Mouse (Mus musculus) hematopoietic multipotent progenitor cell, adult 10-12 weeks (in vitro differentiated cells): ENCODE data around the gene 1810043G02Rik. TPM values are rescaled to one million over a fixed set of nuclear protein-coding genes. Genes with fewer than 3 reads are reported as not detected.

Source experiments
- polyA plus RNA-seq: library from polyadenylated mRNA; stranded (reverse); fragments of >175 nt; gene quantifications from 2 replicates; pipeline ENCODE4 v1.2.3, GENCODE M21; 2012; ENCODE audit warnings: low replicate concordance

1810043G02Rik gene
- polyA plus RNA-seq, result 25.5 and 26.2 TPM in 2 replicates

DNA sequence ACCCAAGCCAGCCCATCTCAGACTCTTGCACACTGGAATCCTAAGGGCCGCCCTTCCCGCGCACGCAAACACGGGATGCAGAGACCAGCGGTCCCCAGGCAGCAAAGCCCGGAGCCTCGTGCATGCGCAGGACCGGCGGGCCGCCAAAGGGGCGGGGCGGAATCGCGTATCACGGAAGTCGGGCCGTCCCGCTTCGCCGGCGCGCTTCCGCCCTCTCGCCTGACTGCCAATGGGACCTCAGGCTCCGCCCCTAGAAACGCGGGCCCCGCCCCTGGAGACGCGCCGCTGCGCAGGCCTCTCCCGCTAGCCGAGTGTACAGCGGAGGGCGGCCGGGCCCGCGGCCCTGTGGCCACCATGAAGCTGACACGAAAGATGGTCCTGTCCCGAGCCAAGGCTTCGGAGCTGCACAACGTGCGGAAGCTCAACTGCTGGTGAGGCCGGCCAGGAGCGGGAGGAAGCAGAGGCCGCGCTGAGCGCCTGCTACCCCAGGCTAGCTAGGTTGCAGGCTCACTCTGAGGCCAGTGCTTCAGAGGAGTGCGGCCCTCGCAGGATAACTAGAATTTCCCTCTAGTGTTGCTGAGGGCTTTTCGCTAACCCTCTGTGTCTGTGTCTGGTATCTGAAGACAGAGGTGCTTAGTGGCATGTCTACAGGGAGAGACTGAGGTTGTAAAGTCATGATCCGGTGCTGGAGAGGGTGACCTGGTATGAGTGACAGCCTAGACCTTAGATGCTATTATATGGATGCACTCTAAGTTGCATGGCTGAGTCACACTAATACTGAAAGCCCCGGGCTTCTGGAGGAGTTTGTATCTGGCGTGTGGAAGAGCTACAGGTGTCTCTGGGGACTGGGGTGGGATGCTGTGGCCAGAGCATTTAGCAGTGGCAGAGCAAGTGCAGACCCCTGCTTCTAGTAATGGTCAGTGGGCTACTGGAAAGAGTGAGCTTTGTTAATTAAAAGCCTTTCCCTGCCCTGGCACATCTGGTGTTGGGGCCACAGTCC lies at the start of gene 1810043G02Rik:
1810043G02Rik (plus strand) TSS at position 174 of the 1,000 bp plus-strand sequence.

GRCm38 (mm10) chr10:77970481-77970880 lies 7.8 kb upstream of the 1810043G02Rik start, which contains the start of gene Trpm2:
Trpm2 (minus strand) TSS chr10:77970563.

GRCm38 (mm10) chr10:78009945-78010293 lies 31.6 kb downstream of the 1810043G02Rik start, which contains the start of gene Pfkl:
Pfkl (minus strand) TSS chr10:78010083.

Other genes with a start within 250 kb of the 1810043G02Rik start
- not detected in 2 replicates for gene Gm18596, start 235.9 kb upstream of the 1810043G02Rik start, polyA plus RNA-seq
- not detected in 2 replicates for gene Gm9736, start 227.2 kb upstream of the 1810043G02Rik start, polyA plus RNA-seq
- gene Gm3233, start 218.8 kb upstream of the 1810043G02Rik start, polyA plus RNA-seq, result not detected in 2 replicates
- not detected in 2 replicates for gene Gm3238, start 207.2 kb upstream of the 1810043G02Rik start, polyA plus RNA-seq
- gene Gm7138, start 201.6 kb upstream of the 1810043G02Rik start, polyA plus RNA-seq, result not detected in 2 replicates
- gene Gm3250, start 196.0 kb upstream of the 1810043G02Rik start, polyA plus RNA-seq, result not detected in 2 replicates
- not detected in 2 replicates for gene Gm7137, start 190.3 kb upstream of the 1810043G02Rik start, polyA plus RNA-seq
- gene Gm9639, start 183.4 kb upstream of the 1810043G02Rik start, polyA plus RNA-seq, result not detected in 2 replicates
- not detected in 2 replicates for gene Gm19668, start 179.4 kb upstream of the 1810043G02Rik start, polyA plus RNA-seq
- not detected in 2 replicates for gene Gm9507, start 166.7 kb upstream of the 1810043G02Rik start, polyA plus RNA-seq
- not detected in 2 replicates for gene Gm2696, start 163.8 kb upstream of the 1810043G02Rik start, polyA plus RNA-seq
- not detected in 2 replicates for gene Krtap10-4, start 151.4 kb upstream of the 1810043G02Rik start, polyA plus RNA-seq
- not detected in 2 replicates for gene Krtap10-10, start 142.6 kb upstream of the 1810043G02Rik start, polyA plus RNA-seq
- not detected in 2 replicates for gene Gm36176, start 131.7 kb upstream of the 1810043G02Rik start, polyA plus RNA-seq
- not detected in 2 replicates for gene Gm10318, start 125.7 kb upstream of the 1810043G02Rik start, polyA plus RNA-seq
- not detected in 2 replicates for gene Gm3285, start 116.5 kb upstream of the 1810043G02Rik start, polyA plus RNA-seq
- gene Lrrc3, start 76.0 kb upstream of the 1810043G02Rik start, polyA plus RNA-seq, result 0.25 and 0.51 TPM in 2 replicates
- 16.4 and 23.4 TPM in 2 replicates for gene Trpm2, start 8.0 kb upstream of the 1810043G02Rik start, polyA plus RNA-seq
- gene Pfkl, start 31.6 kb downstream of the 1810043G02Rik start, polyA plus RNA-seq, result 39.0 and 77.3 TPM in 2 replicates
- gene Dnmt3l, start 63.4 kb downstream of the 1810043G02Rik start, polyA plus RNA-seq, result not detected in 2 replicates
- 3.1 and 8.2 TPM in 2 replicates for gene Aire, start 65.1 kb downstream of the 1810043G02Rik start, polyA plus RNA-seq
- gene Icosl, start 90.8 kb downstream of the 1810043G02Rik start, polyA plus RNA-seq, result 18.7 and 146 TPM in 2 replicates
- 62.1 and 68.8 TPM in 2 replicates for gene D10Jhu81e, start 191.3 kb downstream of the 1810043G02Rik start, polyA plus RNA-seq
- gene Pwp2, start 206.6 kb downstream of the 1810043G02Rik start, polyA plus RNA-seq, result 5.6 and 10.0 TPM in 2 replicates